Mouse (Mus musculus) spleen, adult 10 weeks (tissue): ENCODE data around the gene Aspn. TPM values are rescaled to one million over a fixed set of nuclear protein-coding genes. Genes with fewer than 3 reads are reported as not detected.

Experiments used
- polyA plus RNA-seq: library from polyadenylated mRNA; stranded (reverse); fragments of 350-450 nt; fragmentation: Illumina TruSeq; extraction: RNeasy Lipid Tissue Mini Kit (QIAGEN cat#74804); gene quantifications from one replicate; pipeline ENCODE4 v1.2.3, GENCODE M21; 2015; ENCODE audit warnings: low replicate concordance; ENCODE audit not compliant: insufficient read depth

Aspn gene
- polyA plus RNA-seq = 3.8 TPM

GRCm38 (mm10) chr13:49544279-49544678 lies at the start of gene Aspn:
TSS of gene Aspn (plus strand) at chr13:49544443.

GRCm38 (mm10) chr13:49504510-49504909 lies 39.7 kb upstream of the Aspn start, which contains the start of gene Ecm2:
TSS of gene Ecm2 (plus strand) at chr13:49504810.

GRCm38 (mm10) chr13:49581541-49582530 lies 37.6 kb downstream of the Aspn start, which contains the start of gene Omd:
TSS of gene Omd (plus strand) at chr13:49582462.

GRCm38 (mm10) chr13:49607714-49608113 lies 63.5 kb downstream of the Aspn start, which contains the start of gene Ogn:
TSS of gene Ogn (plus strand) at chr13:49608046.

Other genes starting within 250 kb of the Aspn start
- 40.0 TPM for gene Fgd3, start 224.1 kb upstream of the Aspn start, polyA plus RNA-seq
- 22.9 TPM for gene Bicd2, start 202.9 kb upstream of the Aspn start, polyA plus RNA-seq
- gene Ippk, start 123.2 kb upstream of the Aspn start, polyA plus RNA-seq = 8.5 TPM
- 0.10 TPM for gene Tes3-ps, start 51.1 kb upstream of the Aspn start, polyA plus RNA-seq
- gene Ecm2, start 39.6 kb upstream of the Aspn start, polyA plus RNA-seq = 3.1 TPM
- 0.79 TPM for gene Omd, start 38.0 kb downstream of the Aspn start, polyA plus RNA-seq
- gene Ogn, start 63.6 kb downstream of the Aspn start, polyA plus RNA-seq = 15.2 TPM
- 3.5 TPM for gene Cenpp, start 108.3 kb downstream of the Aspn start, polyA plus RNA-seq
- 47.7 TPM for gene Nol8, start 108.6 kb downstream of the Aspn start, polyA plus RNA-seq
- 50.3 TPM for gene Iars, start 137.7 kb downstream of the Aspn start, polyA plus RNA-seq